Mouse (Mus musculus) heart, adult 2 months (tissue): ENCODE results near the gene Zfp777. TPM values are rescaled to one million over a fixed set of nuclear protein-coding genes. Genes with fewer than 3 reads are reported as not detected.

Experiments used
- DNase-seq, 2 experiments: peaks; one replicate each; pipeline ENCODE4 v3.0.0; 2021
- H3K27ac ChIP-seq: fragments of 200-600 bp; 2 replicates; pipeline ENCODE4 v1.8.1; 2022
- H3K27me3 ChIP-seq: fragments of 200-500 bp; 2 replicates; pipeline ENCODE4 v1.6.1; 2012; ENCODE audit warnings: mild to moderate bottlenecking, low read length, inconsistent platforms, mixed read lengths; ENCODE audit not compliant: control insufficient read depth, insufficient read depth
- H3K36me3 ChIP-seq: fragments of 200-500 bp; 2 replicates; pipeline ENCODE4 v1.6.1; 2012; ENCODE audit warnings: low read length, inconsistent platforms; ENCODE audit not compliant: control insufficient read depth, insufficient read depth
- H3K4me1 ChIP-seq: fragments of 200-500 bp; 2 replicates; pipeline ENCODE4 v1.6.1; 2011; ENCODE audit warnings: low read length; ENCODE audit not compliant: control insufficient read depth, insufficient read depth
- H3K4me3 ChIP-seq: fragments of 200-600 bp; 2 replicates; pipeline ENCODE4 v1.8.1; 2022
- H3K79me2 ChIP-seq: fragments of 200-500 bp; replicated peaks from 2 replicates; pipeline ENCODE4 v1.6.1; 2012; ENCODE audit warnings: mild to moderate bottlenecking, inconsistent platforms, low read length, moderate library complexity, mixed read lengths; ENCODE audit not compliant: control insufficient read depth, insufficient read depth
- H3K9ac ChIP-seq: fragments of 200-500 bp; 2 replicates; pipeline ENCODE4 v1.6.1; 2012; ENCODE audit warnings: low read depth, mild to moderate bottlenecking, control low read depth, inconsistent platforms, low read length, mixed read lengths
- CTCF ChIP-seq: fragments of 200-600 bp; IDR thresholded peaks from 2 replicates; pipeline ENCODE4 v1.8.1; 2022; ENCODE audit warnings: antibody characterized with exemption, mild to moderate bottlenecking, moderate library complexity
- EP300 ChIP-seq: fragments of 200-500 bp; IDR thresholded peaks from 2 replicates; pipeline ENCODE4 v1.6.1; 2011; ENCODE audit warnings: low read depth, low read length, control low read depth; ENCODE audit not compliant: insufficient read depth
- POLR2A ChIP-seq: fragments of 200-500 bp; IDR thresholded peaks from 2 replicates; pipeline ENCODE4 v1.6.1; 2011; ENCODE audit warnings: mild to moderate bottlenecking, low read depth, low read length, control low read depth; ENCODE audit not compliant: insufficient read depth
- WGBS: fragments of 180-500 bp; shearing (Covaris S2); methylation state at CpG from one replicate; pipeline ENCODE4 v1.1.7; 2018; 5-methylcytosine and 5-hydroxymethylcytosine counted together
- intact Hi-C: fragments of 180-260 bp; cut with DNase I; formaldehyde crosslinking; loops from one replicate; pipeline ENCODE4 v1.15.1; 2025
- long read RNA-seq: library from polyadenylated mRNA; stranded (forward); transcript quantifications from one replicate; pipeline ENCODE4 v2.0.0, GENCODE M21; 2021
- polyA plus RNA-seq: library from polyadenylated mRNA; depleted of rRNA; stranded (reverse); fragments of >200 nt; gene quantifications from 2 replicates; pipeline ENCODE4 v1.2.3, GENCODE M21; 2012; rRNA removed
- total RNA-seq, 2 experiments: library from RNA; stranded (reverse); gene quantifications; 2 replicates each; pipeline ENCODE4 v1.2.3; 2021

The Zfp777 gene
- 10 to 100 TPM; 13.8 to 15.6 TPM for total RNA-seq
- 10.0 and 15.8 TPM in 2 replicates for polyA plus RNA-seq
- long read RNA-seq, partial matches to known transcripts: 5 of 18 reads
- long read RNA-seq, other reads (novel, unspliced or antisense): 9 of 18 reads

GRCm38 (mm10) chr6:48048426-48049272 is at the start of gene Zfp777:
TSS of gene Zfp777 (minus strand) at chr6:48048911.
- H3K27me3 ChIP-seq: no peaks in the 10 kb centered on the region
- H3K27ac ChIP-seq: peak within 1 kb of the TSS; percentile 55
- 2% methylated on average over 75 of the region's 82 CpGs for WGBS
- peak; percentile 85 to 89 for DNase-seq
- intact Hi-C loops: loop anchor here (1.0 to 10.0 kb wide), 3 partner anchors 36 to 214 kb away; partner anchors contain the start of genes Zfp212, Zfp398 and Zfp786
- peaks cover 2% of the 10 kb centered on the region; the same call in 1 of the 2 replicates for H3K79me2 ChIP-seq
- peak within 1 kb of the TSS; percentile 67 for H3K4me3 ChIP-seq
- peak within 1 kb of the TSS; percentile 72 for H3K9ac ChIP-seq
- 0 out of 2 replicates have a peak, but pooled peaks have one; percentile 27 for TF ChIP-seq EP300
- peak; percentile 74 for TF ChIP-seq CTCF
- peak; percentile 65 for TF ChIP-seq POLR2A
- H3K36me3 ChIP-seq: no peaks in the 10 kb centered on the region
- H3K4me1 ChIP-seq: 0 out of 2 replicates have a peak, but pooled peaks cover 1% of the 10 kb centered on the region

GRCm38 (mm10) chr6:48086957-48087715 is 38.4 kb upstream of the Zfp777 start:
- intact Hi-C loops: loop anchor here (1.0 to 10.0 kb wide), 2 partner anchors 210 to 252 kb away; partner anchors contain the start of genes Zfp282, Zfp398 and Zfp786
- 44% methylated on average over 14 of the region's 14 CpGs for WGBS
- H3K4me3 ChIP-seq: peak overlapping the region; percentile 40; the same call in 1 of the 2 replicates

GRCm38 (mm10) chr6:48086471-48086878 is 37.8 kb upstream of the Zfp777 start, which contains the start of gene Zfp746:
TSS of gene Zfp746 (minus strand) at chr6:48086593.
- Histone ChIP-seq H3K27me3 (no peaks in the 10 kb centered on the region), H3K27ac (peak within 1 kb of the TSS; percentile 85), H3K79me2 (no peaks in the 10 kb centered on the region; the same call in 1 of the 2 replicates), H3K36me3 (no peaks in the 10 kb centered on the region), H3K9ac (peak within 1 kb of the TSS; percentile 93), H3K4me1 (peaks cover 7% of the 10 kb centered on the region), H3K4me3 (peak within 1 kb of the TSS; percentile 78)
- WGBS: 1% methylated on average over 53 of the region's 53 CpGs
- TF ChIP-seq POLR2A (peak; percentile 43; the same call in 1 of the 2 replicates), CTCF (peak; percentile 88), EP300 (no peak)
- intact Hi-C loops: loop anchor here (1.0 to 10.0 kb wide), 2 partner anchors 209 to 252 kb away; partner anchors contain the start of genes Zfp282, Zfp398 and Zfp786
- peak; percentile 95 to 98 for DNase-seq

More at GRCm38 (mm10) chr6:48086957-48087715, 38.4 kb upstream of the Zfp777 start:
- TF ChIP-seq EP300 (no peak), POLR2A (no peak), CTCF (peak; percentile 36)
- Histone ChIP-seq H3K27me3 (no peaks in the 10 kb centered on the region), H3K79me2 (no peaks in the 10 kb centered on the region; the same call in 1 of the 2 replicates), H3K27ac (no peak overlapping the region), H3K9ac (no peak overlapping the region), H3K36me3 (no peaks in the 10 kb centered on the region), H3K4me1 (peaks cover 7% of the 10 kb centered on the region)
- DNase-seq: no peak

GRCm38 (mm10) chr6:48085521-48086404 is 37.1 kb upstream of the Zfp777 start:
- DNase-seq: peak; percentile 80 to 82
- H3K27ac ChIP-seq: peak overlapping the region; percentile 85
- no peaks in the 10 kb centered on the region; the same call in 1 of the 2 replicates for H3K79me2 ChIP-seq
- peak overlapping the region; percentile 78 for H3K4me3 ChIP-seq
- TF ChIP-seq POLR2A: no peak
- peak; percentile 57 for TF ChIP-seq CTCF
- no peak for TF ChIP-seq EP300
- H3K9ac ChIP-seq: peak overlapping the region; percentile 93
- peaks cover 7% of the 10 kb centered on the region for H3K4me1 ChIP-seq
- no peaks in the 10 kb centered on the region for H3K36me3 ChIP-seq
- intact Hi-C loops: loop anchor here (1.0 to 10.0 kb wide), 4 partner anchors 37 to 251 kb away; partner anchors contain the start of genes Zfp282, Zfp398, Zfp777 and Zfp786
- WGBS: 3% methylated on average over 57 of the region's 72 CpGs
- no peaks in the 10 kb centered on the region for H3K27me3 ChIP-seq

- H3K36me3 ChIP-seq: no peaks in the 10 kb centered on the region; the same call in 1 of the 2 replicates
- no peaks in the 10 kb centered on the region; the same call in 1 of the 2 replicates for H3K79me2 ChIP-seq
- H3K27me3 ChIP-seq: no peaks in the 10 kb centered on the region
- intact Hi-C loops: loop anchor here (2.0 to 10.0 kb wide), 3 partner anchors 35 to 249 kb away; partner anchors contain the start of genes Zfp398, Zfp777 and Zfp786
- TF ChIP-seq POLR2A (no peak), EP300 (no peak), CTCF (no peak)
- DNase-seq: no peak
- 83% methylated on average over 6 of the region's 6 CpGs for WGBS
- H3K4me1 ChIP-seq: peaks cover 7% of the 10 kb centered on the region
- no peak overlapping the region for H3K27ac ChIP-seq
- no peak overlapping the region for H3K9ac ChIP-seq
- H3K4me3 ChIP-seq: no peak overlapping the region
Observed at GRCm38 (mm10) chr6:48083733-48084191, 35.1 kb upstream of the Zfp777 start.
